Mouse (Mus musculus) E14TG2a.4 (cell line): Measurements from ENCODE around the gene Myo15.
"Not testable (repeated sequence)": the region's sequence is repeated elsewhere in the genome, so short reads cannot be mapped to it uniquely, and the experiment has no call there.

Source experiments
- H3K27me3 ChIP-seq: 2 replicates; pipeline ENCODE4 v1.6.1; 2014; ENCODE audit warnings: low read length, control low read depth; ENCODE audit not compliant: insufficient read depth
- H3K36me3 ChIP-seq: 2 replicates; pipeline ENCODE4 v1.6.1; 2014; ENCODE audit warnings: low read length, control low read depth; ENCODE audit not compliant: insufficient read depth
- H3K4me1 ChIP-seq: replicated peaks from 2 replicates; pipeline ENCODE4 v1.6.1; 2014; ENCODE audit warnings: low read depth, low read length, control low read depth
- H3K4me3 ChIP-seq: replicated peaks from 2 replicates; pipeline ENCODE4 v1.5.1; 2014; ENCODE audit warnings: mild to moderate bottlenecking, low read length
- H3K9me3 ChIP-seq: 2 replicates; pipeline ENCODE4 v1.6.1; 2014; ENCODE audit warnings: low read length, control low read depth
- CTCF ChIP-seq: conservative IDR thresholded peaks from 2 replicates; pipeline ENCODE4 v1.5.1; 2014; ENCODE audit warnings: low read length
- NANOG ChIP-seq: IDR thresholded peaks from 2 replicates; pipeline ENCODE4 v1.6.1; 2014; ENCODE audit warnings: borderline replicate concordance, low read length, mixed read lengths
- POU5F1 ChIP-seq: IDR thresholded peaks from 2 replicates; pipeline ENCODE4 v1.6.1; 2014; ENCODE audit warnings: low read length, borderline replicate concordance

The Myo15 gene

DNA sequence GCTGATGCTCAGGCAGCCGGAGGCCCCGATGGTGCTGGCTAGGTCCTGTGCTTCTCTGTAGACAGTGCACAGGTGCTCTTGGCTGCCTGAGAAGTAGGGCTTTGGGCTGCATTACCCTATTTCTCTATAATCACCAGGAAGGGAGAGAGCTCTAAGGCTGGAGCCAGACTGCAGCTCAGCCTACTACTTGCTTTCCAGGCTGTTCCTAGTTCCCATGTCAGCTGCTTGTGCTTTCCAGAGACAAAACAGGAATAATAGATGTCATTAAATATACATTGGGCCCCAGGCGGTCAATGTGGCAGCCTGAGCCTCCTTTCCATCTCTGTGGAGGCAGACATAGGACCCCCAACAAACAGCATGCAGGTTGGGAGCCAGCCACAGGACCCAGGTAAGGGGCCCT is at the start of gene Myo15:
Myo15 (plus strand) TSS at position 301 of the 400 bp plus-strand sequence.
- Histone ChIP-seq H3K27me3 (no peaks in the 10 kb centered on the region), H3K9me3 (no peaks in the 10 kb centered on the region), H3K4me1 (peaks cover 31% of the 10 kb centered on the region), H3K36me3 (peaks cover 61% of the 10 kb centered on the region), H3K4me3 (no peak within 1 kb of the TSS)
- no peak for TF ChIP-seq POU5F1
- TF ChIP-seq NANOG: no peak
- TF ChIP-seq CTCF: no peak

DNA sequence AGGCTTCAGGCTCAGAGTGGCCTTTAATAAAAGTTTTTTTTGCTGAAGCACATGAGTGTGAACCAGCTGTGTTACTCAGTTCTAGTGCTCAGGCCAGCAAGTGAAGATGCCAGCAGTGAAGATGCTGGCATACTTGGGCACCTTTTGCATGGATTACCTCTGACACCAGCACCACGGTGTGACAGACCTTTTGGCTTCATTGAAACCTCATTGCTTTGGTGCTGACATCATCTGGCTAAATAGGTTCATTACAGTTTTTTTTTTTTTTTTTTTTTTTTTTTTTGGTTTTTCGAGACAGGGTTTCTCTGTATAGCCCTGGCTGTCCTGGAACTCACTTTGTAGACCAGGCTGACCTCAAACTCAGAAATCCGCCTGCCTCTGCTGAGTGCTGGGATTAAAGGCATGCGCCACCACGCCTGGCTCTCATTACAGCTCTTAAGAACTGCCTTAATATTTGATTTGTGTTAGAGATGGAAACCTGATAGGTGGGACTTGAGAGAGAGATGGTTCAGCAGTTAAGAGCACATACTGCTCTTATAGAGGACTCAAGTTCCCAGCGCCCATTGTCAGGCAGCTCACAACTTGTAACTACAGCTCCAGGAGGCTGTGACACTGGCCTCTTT is 47.0 kb upstream of the Myo15 start:
- TF ChIP-seq NANOG (no peak), CTCF (no peak), POU5F1 (no peak)
- Histone ChIP-seq H3K36me3 (peaks cover 51% of the 10 kb centered on the region), H3K4me3 (no peak overlapping the region; the same call in 1 of the 2 replicates), H3K9me3 (no peaks in the 10 kb centered on the region), H3K4me1 (peaks cover 48% of the 10 kb centered on the region), H3K27me3 (no peaks in the 10 kb centered on the region)

DNA sequence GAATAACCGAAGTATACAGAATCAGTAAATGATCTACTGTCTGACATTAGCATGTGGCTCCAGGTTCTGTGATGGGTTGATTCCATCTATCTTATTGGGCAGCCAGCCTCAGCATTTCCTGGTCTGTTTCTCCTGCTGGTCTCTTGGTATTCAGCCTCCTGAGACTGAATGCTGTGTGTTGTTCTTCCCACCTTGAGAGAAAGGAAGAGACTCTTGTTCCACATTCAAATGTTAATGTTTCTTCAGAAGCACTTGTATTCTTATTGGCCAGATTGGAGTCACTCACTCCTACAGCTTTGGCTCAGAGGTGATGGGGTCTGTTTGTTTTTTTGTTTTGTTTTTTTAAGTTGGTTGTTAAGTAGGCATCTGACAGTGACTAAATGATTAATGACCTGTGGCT is 46.1 kb upstream of the Myo15 start:
- no peaks in the 10 kb centered on the region for H3K27me3 ChIP-seq
- H3K36me3 ChIP-seq: peaks cover 59% of the 10 kb centered on the region
- peaks cover 47% of the 10 kb centered on the region for H3K4me1 ChIP-seq
- H3K9me3 ChIP-seq: no peaks in the 10 kb centered on the region
- TF ChIP-seq CTCF (no peak), NANOG (peak; percentile 38; the same call in 1 of the 2 replicates)
- no peak overlapping the region for H3K4me3 ChIP-seq

DNA sequence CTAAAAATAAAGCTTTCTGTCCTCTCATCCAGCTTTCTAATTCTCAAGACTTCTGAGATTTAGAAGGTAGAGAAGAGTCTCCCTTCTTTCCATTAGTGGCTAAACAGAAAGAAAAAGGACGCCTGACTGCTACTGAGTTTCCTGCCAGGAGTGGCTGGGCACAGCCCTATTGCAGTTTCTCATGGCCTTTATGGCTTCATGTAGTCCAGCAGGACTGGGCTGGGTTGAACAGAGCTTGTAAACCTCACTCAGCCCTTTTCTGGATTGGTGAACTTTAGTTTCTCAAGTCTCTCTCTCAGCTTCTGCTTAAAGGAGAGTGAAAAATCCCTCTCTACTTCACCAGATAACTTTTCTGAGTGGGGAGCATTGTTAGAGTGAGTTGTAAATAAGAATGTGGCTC is 42.7 kb upstream of the Myo15 start:
- TF ChIP-seq POU5F1 (no peak), CTCF (no peak), NANOG (no peak)

DNA sequence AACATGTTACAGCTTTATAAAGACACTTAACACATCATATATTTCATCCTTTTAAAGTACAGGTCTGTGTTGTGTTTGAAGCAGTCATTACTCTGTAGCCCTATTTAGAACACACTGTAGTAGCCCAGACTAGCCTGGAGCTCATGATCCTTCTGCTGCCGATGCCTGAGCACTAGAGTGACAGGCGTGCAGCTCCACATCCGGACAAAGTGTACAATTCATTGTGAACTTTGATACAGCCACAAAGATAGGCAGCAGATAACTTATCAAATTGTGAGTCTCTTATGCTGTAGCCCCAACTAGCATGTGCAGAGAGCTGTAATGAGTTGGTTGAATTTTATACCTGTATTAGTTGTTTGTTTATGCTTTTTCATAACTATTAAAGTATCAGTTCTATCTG is 41.5 kb upstream of the Myo15 start:
- Histone ChIP-seq H3K9me3 (no peaks in the 10 kb centered on the region), H3K27me3 (no peaks in the 10 kb centered on the region), H3K36me3 (peaks cover 69% of the 10 kb centered on the region), H3K4me3 (no peak overlapping the region), H3K4me1 (peaks cover 17% of the 10 kb centered on the region)
- no peak for TF ChIP-seq CTCF
- no peak for TF ChIP-seq POU5F1
- TF ChIP-seq NANOG: no peak

More for the DNA sequence above, 42.7 kb upstream of the Myo15 start:
- H3K36me3 ChIP-seq: peaks cover 62% of the 10 kb centered on the region
- H3K4me3 ChIP-seq: no peak overlapping the region
- peaks cover 27% of the 10 kb centered on the region for H3K4me1 ChIP-seq
- no peaks in the 10 kb centered on the region for H3K9me3 ChIP-seq
- H3K27me3 ChIP-seq: no peaks in the 10 kb centered on the region

DNA sequence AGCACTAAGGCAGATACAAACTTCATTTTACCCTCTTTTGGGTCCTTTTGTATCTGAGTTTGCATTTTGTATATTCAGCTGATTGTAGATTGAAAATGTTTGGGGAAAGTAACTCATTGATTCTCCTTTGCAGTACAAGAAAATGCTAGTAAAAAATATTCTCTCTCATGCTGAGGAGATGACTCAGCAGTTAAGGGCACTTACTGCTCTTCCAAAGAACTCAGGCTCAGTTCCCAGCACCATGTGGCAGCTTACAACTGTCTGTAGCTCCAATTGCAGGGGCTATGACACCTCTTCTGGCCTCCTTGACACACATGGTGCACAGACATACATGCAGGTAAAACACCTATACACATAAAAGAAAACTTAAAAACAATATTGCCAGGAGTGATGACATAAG is 35.6 kb upstream of the Myo15 start:
- peaks cover 48% of the 10 kb centered on the region for H3K4me1 ChIP-seq
- H3K36me3 ChIP-seq: peaks cover 83% of the 10 kb centered on the region
- no peaks in the 10 kb centered on the region for H3K27me3 ChIP-seq
- TF ChIP-seq POU5F1 (no peak), CTCF (no peak), NANOG (no peak)
- no peaks in the 10 kb centered on the region for H3K9me3 ChIP-seq
- H3K4me3 ChIP-seq: no peak overlapping the region

DNA sequence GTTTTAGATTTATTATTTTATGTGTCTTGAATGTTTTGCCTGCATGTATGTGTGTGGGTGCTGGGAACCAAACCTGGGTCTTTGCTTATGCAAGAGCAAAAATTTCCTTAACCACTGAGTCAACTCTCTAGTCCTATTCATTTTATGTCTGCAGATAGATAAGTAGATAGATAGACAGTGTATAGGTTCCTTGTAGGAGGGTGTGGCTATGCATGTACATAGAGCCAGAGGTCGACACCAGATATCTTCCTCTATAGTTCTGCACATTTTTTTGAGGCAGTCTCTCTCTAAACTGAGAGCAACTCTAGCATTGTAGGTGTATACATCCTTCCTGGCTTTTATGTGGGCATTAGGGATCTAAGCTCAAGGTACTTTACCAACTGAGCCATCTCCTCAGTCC is 34.0 kb upstream of the Myo15 start:
- Histone ChIP-seq H3K4me3 (no peak overlapping the region), H3K27me3 (no peaks in the 10 kb centered on the region), H3K9me3 (no peaks in the 10 kb centered on the region), H3K4me1 (peaks cover 60% of the 10 kb centered on the region), H3K36me3 (peaks cover 79% of the 10 kb centered on the region)
- TF ChIP-seq NANOG (no peak), POU5F1 (no peak), CTCF (no peak)

DNA sequence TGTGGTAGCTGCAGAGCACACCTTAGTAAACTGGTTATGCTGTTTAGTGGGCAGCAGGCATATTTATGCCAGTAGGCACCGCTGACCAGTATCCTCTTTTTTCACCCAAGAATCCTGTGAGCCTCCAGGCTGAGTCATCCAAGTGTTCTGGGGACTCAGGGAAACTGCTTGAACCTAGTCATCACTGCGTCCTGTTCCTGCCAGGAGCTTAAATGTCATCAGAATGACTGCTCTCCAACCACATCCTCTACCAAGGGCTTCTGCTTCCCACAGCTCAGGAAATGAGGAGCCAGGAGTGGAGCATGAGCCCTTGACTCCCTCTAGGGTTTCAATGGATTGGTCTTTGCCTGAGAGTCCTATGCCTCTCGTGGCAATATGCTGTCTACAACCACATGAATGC is 32.5 kb upstream of the Myo15 start:
- Histone ChIP-seq H3K4me1 (peaks cover 75% of the 10 kb centered on the region), H3K27me3 (no peaks in the 10 kb centered on the region), H3K36me3 (peaks cover 77% of the 10 kb centered on the region), H3K4me3 (no peak overlapping the region), H3K9me3 (no peaks in the 10 kb centered on the region)
- TF ChIP-seq NANOG (no peak), CTCF (no peak), POU5F1 (no peak)

DNA sequence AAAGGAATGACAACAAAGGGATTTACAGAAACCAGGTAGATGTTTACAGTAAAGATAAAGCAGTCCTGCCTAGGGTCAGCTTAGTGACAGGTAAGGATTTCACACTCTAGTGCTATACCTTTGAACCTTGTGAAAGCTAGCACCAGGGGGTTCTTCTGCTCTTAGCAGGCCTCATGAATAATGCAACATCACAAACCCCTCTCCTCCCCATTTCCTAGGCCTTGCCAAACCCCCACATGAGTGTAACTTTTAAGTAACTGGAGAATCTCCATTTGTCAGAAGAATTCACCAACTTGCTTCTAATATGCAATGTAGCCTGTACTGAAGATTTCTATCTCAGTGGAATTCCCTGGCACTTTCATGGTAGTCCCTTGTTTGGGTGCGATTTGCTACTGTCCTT is 29.5 kb upstream of the Myo15 start:
- Histone ChIP-seq H3K4me3 (peak overlapping the region; percentile 50), H3K4me1 (peaks cover 85% of the 10 kb centered on the region), H3K36me3 (peaks cover 85% of the 10 kb centered on the region)
- not testable (repeated sequence) for H3K27me3 ChIP-seq, H3K9me3 ChIP-seq
- TF ChIP-seq POU5F1: peak; percentile 91
